Mouse (Mus musculus) erythroid progenitor cell, adult 5-6 weeks (primary cell): Measurements from ENCODE around the gene Piga. TPM values are rescaled to one million over a fixed set of nuclear protein-coding genes. Genes with fewer than 3 reads are reported as not detected.

Source experiments
- ATAC-seq: replicated peaks from 2 replicates; pipeline ENCODE4 v1.8.0; 2016; ENCODE audit warnings: moderate number of reproducible peaks, mild to moderate bottlenecking, moderate TSS enrichment, inconsistent platforms; ENCODE audit not compliant: poor library complexity, low FRiP score, severe bottlenecking
- total RNA-seq, 2 experiments: library from RNA; stranded (forward) in 1 of 2; stranded (reverse) in 1 of 2; fragments of 150-400 nt in 1 of 2; fragments of 186-747, 209-891 nt in 1 of 2; gene quantifications; 2 replicates each; pipeline versions ENCODE4 v1.2.3 to v1.2.4; 2015 to 2017; ENCODE audit warnings: low replicate concordance in 2 of 2

The Piga gene
- 25.6 and 29.3 TPM in 2 replicates for total RNA-seq (2015; ENCODE audit: low replicate concordance)
- total RNA-seq (2017; ENCODE audit: low replicate concordance) = 31.9 and 42.4 TPM in 2 replicates

DNA sequence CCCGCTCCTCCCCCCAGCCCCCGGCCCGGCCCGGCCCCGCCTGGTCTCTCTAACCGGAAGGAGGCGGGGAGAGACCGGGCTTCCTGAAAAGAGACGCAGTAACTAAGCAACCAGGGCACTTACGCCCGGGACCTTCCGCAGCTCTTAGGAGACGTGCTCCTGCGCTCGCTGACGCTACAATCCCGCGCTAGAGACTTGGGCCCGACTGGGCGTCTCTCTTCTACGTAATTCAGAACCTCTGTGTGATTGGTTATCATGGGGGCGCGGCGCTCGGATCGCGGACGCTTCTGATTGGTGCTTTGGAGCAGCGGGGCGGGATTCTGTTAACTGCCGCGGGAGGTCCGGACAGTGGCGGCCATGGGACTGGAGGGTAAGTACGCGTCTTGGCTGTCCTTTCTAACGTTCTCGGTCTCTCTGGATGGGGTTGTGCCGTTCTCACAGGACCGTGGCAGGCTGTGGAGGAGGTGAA, at the start of gene Piga:
Gene Piga (plus strand): TSS at position 317 of the 469 bp plus-strand sequence.
- ATAC-seq = peak; percentile 97

DNA sequence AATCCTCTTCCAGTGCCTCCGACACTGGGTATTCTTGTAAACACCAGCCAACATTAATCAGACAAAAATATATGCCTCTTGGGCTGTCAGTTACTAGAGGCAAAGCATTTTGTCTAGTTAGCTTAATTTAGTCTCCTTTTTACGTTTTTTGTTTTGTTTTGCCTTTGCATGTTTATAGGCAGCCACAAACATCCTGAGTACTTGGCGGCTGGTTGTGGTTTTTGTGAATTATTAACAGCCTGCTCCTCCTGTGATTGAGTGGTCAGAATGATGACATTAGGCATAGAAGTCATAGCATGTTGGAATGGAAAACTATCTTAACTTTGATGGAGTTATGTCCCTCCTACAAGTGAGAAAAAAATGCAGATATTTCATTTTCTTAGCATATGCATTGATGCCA, 49.0 kb upstream of the Piga start:
- no peak for ATAC-seq

DNA sequence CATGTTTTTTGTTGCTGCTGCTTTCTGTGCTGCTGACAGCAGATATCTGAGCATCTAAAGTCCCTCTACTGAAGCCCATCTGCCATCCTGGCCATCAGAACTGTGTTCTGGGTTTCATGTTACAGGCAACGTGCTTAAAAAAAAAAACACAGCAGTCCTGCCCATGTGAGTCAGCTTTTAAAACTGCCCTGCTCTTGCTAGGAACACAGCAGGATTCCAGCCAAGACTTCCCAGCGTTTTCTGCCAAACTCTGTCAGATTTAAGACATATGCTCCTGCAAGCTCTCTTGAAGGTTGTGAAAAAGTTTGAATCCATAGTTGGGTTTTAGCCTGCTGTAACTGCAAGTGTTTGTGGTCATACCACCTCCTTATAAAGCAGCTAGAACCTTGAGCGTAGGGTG, 46.5 kb upstream of the Piga start, which contains the start of gene Vegfd:
Gene Vegfd (plus strand): TSS at position 298 of the 400 bp plus-strand sequence.
- no peak for ATAC-seq

DNA sequence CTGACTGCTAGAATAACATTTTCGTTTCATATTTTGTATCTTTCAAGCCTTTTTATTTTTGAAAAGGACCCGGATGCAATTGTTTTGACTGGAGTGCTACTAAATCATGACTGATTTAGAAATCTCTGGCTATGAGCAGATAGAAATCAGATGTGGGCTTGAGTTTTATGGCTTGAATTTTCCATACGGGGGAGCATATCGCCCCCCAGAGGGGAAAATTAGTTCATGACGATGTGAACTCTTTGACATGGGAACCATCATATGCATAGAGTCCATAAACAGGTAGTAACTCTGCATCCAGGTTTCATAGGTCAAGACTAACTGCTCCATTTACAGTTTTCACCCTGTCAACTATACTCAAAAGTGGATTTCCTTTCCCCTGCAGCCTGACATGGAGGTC, 45.0 kb upstream of the Piga start:
- no peak for ATAC-seq

DNA sequence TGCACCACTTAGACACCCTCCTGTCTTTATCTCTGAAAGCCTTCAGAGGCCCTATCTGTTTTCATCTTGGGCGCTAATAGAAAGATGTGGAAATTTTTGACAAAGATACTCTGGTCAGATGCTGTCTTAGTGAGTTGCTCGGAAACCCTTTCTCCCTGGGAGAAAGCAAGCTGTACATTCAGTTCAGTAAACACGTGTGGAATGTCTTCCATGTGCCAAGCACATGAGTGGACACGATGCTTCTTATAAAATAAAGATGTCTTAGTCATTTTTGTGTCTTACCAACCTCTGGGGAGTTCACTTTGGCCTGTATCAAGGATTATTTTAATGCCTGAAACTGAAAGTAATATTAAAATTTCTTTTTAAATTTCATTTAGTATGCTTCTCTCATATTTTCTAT, 39.9 kb upstream of the Piga start:
- no peak for ATAC-seq

DNA sequence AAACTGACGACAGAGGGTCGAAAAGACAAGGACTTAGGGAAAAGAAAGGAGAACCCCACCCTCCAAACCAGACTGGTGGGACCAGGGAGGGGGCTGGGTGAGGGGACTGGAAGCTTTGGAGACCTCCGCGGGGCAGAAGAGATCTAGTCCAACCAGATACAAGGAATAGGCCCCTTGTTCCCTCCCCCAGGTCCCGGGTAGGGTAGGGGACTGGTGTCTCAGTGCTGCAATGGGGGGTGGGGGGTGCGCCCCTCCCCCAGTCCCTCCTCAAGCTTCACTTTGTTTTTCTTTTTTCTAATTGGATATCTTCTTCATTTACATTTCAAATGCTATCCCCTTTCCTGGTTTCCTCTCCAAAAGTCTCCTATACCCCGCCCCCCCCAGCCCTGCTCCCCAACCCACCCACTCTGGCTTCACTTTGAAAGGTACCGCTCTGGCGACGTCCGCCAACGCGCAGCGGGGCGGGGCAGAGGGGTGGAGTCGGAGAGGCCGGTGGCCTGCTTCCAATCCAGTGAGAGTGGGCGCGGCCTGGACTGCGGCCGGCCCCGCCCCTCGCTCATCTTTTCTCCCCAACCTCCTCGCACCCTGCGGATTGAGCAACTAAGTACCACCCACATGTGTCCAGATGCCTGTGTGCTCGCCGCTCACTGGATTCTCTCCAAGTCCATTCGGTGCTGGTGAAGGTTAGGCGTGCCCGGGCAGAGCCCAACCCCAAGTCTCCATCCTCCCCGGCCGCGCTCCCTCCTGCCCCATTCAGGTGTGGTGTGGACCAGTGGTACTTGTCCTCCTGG, 37.8 kb upstream of the Piga start:
- ATAC-seq = peak; percentile 100

DNA sequence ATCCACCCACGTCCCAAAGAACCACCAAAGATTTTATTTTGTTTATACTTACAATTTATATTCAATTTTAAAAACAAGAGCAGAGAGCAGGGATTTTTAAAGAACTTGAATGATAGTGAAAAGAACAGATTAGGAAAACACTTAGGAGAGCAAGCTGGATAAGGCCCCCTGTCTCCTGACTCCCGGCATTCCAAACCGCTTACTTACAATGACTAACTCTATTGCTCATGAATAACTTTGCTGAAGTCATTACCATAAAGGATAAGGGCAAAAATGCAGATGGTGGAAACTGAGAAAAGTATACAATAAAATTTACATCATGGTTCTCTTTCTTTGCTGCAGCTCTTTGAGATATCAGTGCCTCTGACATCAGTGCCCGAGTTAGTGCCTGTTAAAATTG, 25.5 kb upstream of the Piga start:
- ATAC-seq = no peak

DNA sequence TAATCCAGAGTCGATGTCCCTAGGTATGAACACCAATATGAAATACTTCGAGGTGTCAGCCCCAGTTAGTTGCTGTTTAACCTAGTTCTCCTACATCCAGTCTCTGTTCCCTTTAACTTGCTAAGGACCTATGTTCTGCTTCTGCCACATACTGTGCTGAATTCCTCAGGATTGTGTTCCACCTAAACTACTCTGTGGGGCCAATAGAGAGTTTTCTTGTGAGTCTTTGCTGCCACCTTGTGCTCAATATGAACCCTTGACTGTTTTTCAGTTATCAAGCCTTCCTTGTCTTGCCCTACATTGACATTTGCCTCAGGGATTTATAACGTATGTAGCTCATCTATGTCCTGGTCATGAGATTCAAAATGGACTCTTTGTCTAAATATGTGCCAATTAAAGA, 21.1 kb upstream of the Piga start:
- no peak for ATAC-seq

DNA sequence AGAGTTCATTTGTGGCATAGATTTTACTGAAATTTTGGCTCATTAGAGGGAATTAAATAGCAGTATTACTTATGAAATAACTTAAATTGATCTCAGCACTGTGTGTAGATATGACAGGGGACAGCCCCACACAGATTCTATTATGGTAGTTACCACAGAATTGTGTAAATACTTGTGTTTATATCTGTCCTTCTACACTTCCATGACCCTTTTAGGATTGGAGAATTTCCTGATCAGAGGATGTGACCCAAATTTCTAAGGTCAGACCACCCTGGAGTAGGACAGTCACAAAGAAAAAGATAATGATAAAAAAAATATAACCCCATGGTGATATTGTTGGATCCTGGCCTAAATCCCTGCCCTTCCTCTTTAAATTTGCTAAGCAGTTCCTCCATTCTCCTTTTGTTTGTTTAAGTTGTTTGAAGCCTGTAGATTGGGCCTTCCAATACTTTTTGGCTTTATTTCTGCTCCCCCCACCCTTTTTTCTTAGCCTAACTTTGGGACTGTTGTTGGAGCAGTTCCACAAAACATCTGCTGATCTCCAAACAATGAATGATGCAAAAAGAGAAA, 14.4 kb upstream of the Piga start:
- ATAC-seq = no peak

DNA sequence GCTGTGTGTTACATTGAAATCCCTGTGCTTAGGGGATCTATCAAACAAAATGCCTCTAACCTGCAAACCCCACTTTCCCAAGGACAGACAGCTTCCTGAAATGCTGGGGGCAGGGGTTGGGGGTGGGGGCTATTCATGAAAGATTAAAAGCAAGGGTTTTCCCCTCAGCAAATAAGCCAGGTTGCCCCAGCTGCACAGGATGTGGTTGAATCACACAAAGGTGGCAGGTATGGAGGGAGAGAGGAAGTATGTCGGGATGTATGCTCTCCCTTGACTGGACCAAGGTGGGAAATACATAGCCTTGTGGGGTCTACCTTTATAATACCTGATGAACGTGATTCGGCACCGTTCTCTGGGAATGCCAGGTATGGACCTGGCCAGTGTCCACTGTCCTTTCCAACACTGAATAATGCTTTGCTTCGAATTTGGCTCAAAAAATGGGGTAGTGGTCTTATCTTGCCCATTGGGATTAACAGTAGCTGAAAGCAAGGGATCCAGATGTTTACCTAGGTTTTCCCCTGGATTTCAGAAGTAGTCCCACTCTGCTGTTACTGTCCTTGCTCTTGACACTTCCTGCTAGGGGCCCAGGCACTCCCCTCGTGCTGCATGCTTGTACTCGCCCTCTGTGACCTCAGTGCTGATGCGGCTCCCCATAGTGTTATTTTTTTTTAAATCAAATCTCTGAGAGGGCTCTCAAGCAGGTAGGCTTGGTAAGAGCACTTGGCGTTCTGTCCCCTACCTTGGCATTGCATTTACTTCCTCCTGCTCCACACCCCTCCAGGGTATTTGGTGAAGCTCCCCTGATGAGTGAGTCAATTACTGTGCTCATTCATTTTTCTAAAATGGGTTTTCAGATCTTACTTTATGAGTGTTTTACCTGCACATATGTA, 13.2 kb upstream of the Piga start:
- ATAC-seq = no peak

DNA sequence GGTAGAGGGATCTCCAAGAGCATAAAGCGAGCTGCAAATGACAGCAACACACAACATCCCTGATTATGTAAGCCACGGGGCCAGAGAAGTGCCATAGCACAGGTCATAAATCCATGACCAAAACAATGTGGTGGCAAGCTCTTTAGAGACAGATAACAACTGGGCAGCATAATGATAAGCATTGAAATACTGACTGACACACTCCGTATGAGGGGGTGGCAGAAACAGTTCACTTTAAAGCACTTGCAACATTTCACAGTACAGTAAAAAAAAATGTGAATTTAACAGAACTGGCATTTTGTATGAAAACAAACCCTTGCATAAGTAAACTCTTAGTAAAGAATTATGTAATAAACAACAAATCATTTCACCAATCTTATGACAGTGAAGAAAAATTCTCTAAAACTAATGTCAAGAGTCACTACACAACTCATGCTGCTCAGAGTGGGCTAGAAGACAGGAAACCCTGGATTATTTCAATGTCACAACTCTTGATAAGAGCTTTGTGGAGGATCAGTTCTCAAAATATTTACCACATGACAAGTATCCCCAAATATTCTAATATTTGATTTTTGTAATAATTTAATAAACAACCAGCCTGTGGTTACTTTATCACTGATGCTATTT, 11.2 kb upstream of the Piga start:
- no peak for ATAC-seq

DNA sequence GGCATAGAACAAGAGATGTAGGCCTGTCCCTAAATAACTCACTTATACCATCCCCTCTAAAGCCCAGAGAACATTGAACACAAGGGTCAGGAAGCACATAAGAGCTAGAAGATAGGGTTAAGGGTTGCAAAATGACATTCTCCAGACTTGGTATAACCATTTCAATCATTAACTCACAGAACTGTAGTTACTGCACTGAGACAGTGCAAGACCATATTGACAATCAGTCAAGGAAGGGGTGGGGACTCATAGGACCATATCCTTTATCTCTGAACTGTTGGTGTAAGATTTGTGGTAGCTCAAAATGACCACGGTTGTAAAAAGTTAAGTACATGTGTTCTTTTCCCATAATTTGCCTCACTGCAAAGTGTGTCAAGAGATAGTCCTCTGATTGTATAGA, 9.0 kb upstream of the Piga start:
- ATAC-seq = no peak

DNA sequence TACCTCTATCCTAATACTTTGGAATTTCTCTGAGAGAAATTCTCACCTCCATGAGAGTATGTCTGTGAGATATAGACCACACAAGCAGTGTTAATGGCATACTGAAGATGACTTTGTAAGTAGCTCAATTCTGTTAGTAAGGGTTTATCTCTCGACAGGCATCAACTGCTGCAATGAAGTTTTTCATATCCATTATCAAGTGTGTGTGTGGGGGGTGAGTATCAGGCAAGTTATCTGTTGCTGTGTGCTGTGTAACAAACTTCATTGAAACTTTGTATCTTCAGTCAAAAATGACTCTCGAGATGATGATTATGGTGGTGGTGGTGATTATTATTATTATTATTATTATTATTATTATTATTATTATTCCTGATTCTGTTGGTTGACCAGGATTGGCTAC, 2.8 kb upstream of the Piga start:
- no peak for ATAC-seq

DNA sequence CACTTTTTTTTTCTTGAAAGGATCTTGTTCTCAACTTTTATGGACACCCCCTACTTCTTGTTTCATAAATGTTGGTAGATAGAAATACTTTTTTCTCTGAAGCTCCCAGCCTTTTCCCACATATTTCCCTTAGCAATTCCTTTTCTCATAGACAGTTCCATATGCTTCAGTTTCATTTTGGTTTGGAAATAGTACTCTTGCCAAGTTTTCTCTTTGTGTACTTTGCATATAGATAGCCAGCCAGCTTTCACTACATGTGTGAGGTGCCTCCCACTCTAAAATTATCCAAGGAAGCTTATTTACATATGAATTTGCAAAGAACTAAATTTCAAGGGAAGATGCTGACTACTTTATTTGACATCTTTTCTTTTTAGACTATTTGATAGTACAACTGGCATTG, 1.6 kb upstream of the Piga start:
- no peak for ATAC-seq

DNA sequence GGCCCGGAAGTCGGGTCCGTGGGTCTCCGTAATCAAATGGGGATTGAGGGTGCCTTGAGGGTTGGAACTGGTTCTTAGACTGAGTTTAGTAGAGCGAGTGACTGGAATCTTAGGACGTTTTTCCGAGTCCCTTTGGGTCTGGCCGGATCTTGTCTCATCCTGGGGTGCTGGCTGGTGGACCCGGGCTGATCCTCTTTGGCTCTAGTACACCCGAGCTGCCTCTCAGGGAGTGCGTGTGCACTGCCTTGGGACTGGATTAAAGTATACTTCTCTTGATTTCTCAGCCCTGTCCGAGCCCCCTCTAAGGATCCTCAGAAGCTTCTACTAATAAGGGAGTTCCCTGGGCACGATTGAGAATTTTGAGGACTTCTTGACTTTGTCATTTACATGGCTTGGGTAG, 368 bp downstream of the Piga start:
- ATAC-seq = peak; percentile 41

DNA sequence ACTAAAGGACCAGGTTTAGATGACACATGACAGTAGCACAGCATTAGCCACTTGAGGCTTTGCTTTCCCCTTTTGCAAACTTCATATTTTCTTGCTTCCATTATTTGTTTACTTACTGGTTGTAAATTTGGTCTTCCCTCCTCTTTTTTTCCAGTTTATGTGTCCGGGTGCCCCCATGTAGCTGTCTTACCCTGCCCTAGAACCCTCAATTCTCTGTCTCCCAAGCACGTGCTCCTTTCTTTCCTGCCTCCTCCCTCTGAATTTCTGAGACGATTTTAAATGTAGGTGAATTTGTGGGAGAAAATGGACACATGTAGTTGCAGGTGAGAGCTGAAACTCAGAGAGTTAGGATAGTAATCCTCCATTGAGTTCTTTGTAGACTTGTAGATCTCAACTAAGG, 931 bp downstream of the Piga start:
- no peak for ATAC-seq

DNA sequence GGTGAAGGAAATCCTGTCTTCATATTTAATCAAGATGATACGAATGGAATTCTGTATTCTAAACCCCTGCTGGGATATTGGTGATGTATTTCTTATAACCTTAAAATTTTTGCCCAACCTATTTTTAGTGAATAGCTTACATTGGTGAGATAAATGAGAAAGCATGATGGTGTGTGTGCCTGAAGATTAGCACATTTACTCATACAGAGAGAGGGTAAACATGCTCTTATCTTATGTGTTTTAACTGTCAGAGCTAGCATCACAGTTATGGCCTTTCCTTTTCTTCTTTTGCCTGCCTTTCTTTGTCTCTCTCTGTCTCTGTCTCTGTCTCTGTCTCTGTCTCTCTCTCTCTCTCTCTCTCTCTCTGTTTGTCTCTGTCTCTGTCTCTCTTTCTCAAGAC, 5.2 kb downstream of the Piga start:
- peak; percentile 86 for ATAC-seq

DNA sequence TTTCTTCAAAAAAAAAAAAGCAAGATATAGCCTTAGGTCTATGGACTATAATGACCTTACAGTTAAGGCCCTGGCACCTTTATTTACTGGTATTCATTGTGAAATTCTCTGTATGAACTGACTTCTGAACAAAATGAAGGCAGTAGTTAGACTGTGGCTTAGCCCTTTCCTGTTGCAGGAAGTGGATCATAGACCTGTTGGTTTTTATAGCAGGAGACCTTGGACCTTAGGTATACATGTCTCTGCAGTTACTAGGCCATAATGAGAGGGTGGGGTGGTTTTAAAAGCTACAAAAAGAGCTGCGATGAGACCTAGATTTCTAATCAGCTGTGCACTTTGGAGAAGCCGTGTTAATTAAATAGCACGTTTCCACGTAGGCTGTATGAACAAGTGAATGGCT, 7.7 kb downstream of the Piga start:
- ATAC-seq = no peak

DNA sequence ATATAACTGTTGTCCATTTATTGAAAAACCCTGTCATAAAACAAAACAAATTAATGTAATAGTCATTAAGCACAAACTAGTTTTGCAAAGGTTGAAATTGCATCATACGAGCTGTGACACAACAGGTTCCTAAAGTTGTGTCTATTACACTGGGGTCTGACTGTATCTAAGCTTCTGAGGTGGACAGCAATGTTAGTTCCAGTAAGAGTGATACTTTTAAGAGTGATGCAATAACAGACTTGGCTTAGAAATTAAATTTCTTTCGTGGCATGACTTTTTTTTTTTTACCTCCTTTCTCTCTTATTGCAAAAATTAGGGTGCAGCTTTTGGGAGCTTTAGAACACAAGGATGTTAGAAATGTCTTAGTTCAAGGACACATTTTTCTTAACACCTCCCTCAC, 8.6 kb downstream of the Piga start:
- ATAC-seq = no peak

DNA sequence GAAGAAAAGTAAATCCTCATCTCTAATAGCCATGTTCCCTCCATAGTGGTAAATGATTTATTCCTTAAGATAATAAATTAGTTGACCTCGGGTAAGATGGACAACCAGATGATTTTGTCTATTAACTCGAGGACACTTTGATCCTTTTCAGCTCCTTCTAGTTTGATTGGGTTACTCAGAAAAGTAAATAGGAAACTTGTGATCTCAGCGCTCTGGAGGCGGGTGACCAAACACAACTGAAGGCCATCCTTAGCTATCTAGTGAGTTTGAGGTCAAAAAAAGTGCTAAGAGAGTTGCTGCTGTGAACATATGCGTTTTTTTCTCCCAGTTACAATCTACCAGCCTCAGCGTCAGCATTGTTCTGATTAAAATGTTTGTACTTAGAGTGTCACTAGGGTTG, 11.0 kb downstream of the Piga start:
- ATAC-seq = no peak
